Mouse (Mus musculus) spleen, adult 2 months (tissue): ENCODE measurements around the gene Vsig1.

ENCODE experiments used
- CTCF ChIP-seq: fragments of 200-500 bp; IDR thresholded peaks from 2 replicates; pipeline ENCODE4 v1.5.1; 2011; ENCODE audit warnings: mild to moderate bottlenecking, inconsistent platforms; ENCODE audit not compliant: insufficient read depth, insufficient read length, insufficient replicate concordance; ENCODE audit errors: extremely low read depth
- POLR2A ChIP-seq: fragments of 200-500 bp; IDR thresholded peaks from 2 replicates; pipeline ENCODE4 v1.6.1; 2011; ENCODE audit warnings: low read depth, low read length, inconsistent platforms

GRCm38 (mm10) chrX:140953618-140954017, 46.2 kb downstream of the Vsig1 start:
- TF ChIP-seq CTCF, result no peak
- TF ChIP-seq POLR2A, result no peak
